Mouse (Mus musculus) kidney, postnatal 0 days (tissue): ENCODE results near the gene Tmem132d. TPM values are rescaled to one million over a fixed set of nuclear protein-coding genes. Genes with fewer than 3 reads are reported as not detected.

Source experiments
- ATAC-seq: fragments of 200-750 bp; cut with Nextera tagmentation; replicated peaks from 2 replicates; pipeline ENCODE4 v1.8.0; 2017; ENCODE audit warnings: low read depth, moderate number of reproducible peaks, moderate TSS enrichment, moderate library complexity; ENCODE audit not compliant: low FRiP score
- DNase-seq: peaks from one replicate; pipeline ENCODE4 v3.0.0-alpha.2; 2016; ENCODE audit warnings: low spot score
- H3K27ac ChIP-seq: fragments of 300-500 bp; sonication (generic); 2 replicates; pipeline ENCODE4 v1.5.1; 2014; ENCODE audit warnings: mild to moderate bottlenecking
- H3K27me3 ChIP-seq: fragments of 300-500 bp; sonication (generic); 2 replicates; pipeline ENCODE4 v1.6.1; 2014; ENCODE audit warnings: low read length, mixed read lengths; ENCODE audit not compliant: insufficient read depth
- H3K36me3 ChIP-seq: fragments of 300-500 bp; sonication (generic); 2 replicates; pipeline ENCODE4 v1.6.1; 2014; ENCODE audit warnings: low read length, mixed read lengths; ENCODE audit not compliant: insufficient read depth
- H3K4me1 ChIP-seq: fragments of 300-500 bp; sonication (generic); replicated peaks from 2 replicates; pipeline ENCODE4 v1.6.1; 2014; ENCODE audit warnings: antibody characterized with exemption, low read length, mixed read lengths; ENCODE audit not compliant: insufficient read depth
- H3K4me2 ChIP-seq: fragments of 300-500 bp; sonication (generic); 2 replicates; pipeline ENCODE4 v1.6.1; 2014; ENCODE audit warnings: mild to moderate bottlenecking, low read length, moderate library complexity, mixed read lengths
- H3K4me3 ChIP-seq: fragments of 300-500 bp; sonication (generic); replicated peaks from 2 replicates; pipeline ENCODE4 v1.5.1; 2014; ENCODE audit warnings: low read depth, low read length
- H3K9ac ChIP-seq: fragments of 300-500 bp; sonication (generic); 2 replicates; pipeline ENCODE4 v1.6.1; 2014; ENCODE audit warnings: low read depth, low read length
- H3K9me3 ChIP-seq: fragments of 300-500 bp; sonication (generic); replicated peaks from 2 replicates; pipeline ENCODE4 v1.6.1; 2016; ENCODE audit warnings: low read length, inconsistent platforms, mixed read lengths
- CTCF ChIP-seq: IDR thresholded peaks from 2 replicates; pipeline ENCODE4 v1.5.1; 2016; ENCODE audit warnings: antibody characterized with exemption, low read depth, mild to moderate bottlenecking, moderate library complexity
- WGBS: fragments of 180-500 bp; shearing (Covaris S2); extraction: QIAGEN DNeasy Blood & Tissue Kit; methylation state at CpG from one replicate; pipeline ENCODE4 v1.1.7; 2014; 5-methylcytosine and 5-hydroxymethylcytosine counted together
- polyA plus RNA-seq: library from polyadenylated mRNA; unstranded; fragments of >200 nt; fragmentation: Nextera tagmentation; extraction: Ambion mirVana; gene quantifications from 2 replicates; pipeline ENCODE4 v1.2.1, GENCODE M21; 2015

Tmem132d gene
- polyA plus RNA-seq, 1 experiment from 2014 or later: 0.14 TPM

GRCm38 (mm10) chr5:127919171-127919570, 513.7 kb downstream of the Tmem132d start:
- 93% methylated on average over 1 of the region's 1 CpGs for WGBS
- Histone ChIP-seq H3K4me3 (no peak overlapping the region), H3K27ac (no peak overlapping the region), H3K4me2 (no peak overlapping the region), H3K9ac (no peak overlapping the region), H3K9me3 (no peaks in the 10 kb centered on the region), H3K36me3 (no peaks in the 10 kb centered on the region), H3K4me1 (no peaks in the 10 kb centered on the region), H3K27me3 (no peaks in the 10 kb centered on the region)
- TF ChIP-seq CTCF: no peak
- DNase-seq: no peak
- no peak for ATAC-seq

GRCm38 (mm10) chr5:127918376-127918775, 514.5 kb downstream of the Tmem132d start:
- TF ChIP-seq CTCF: no peak
- H3K9me3 ChIP-seq: no peaks in the 10 kb centered on the region
- DNase-seq (no peak), ATAC-seq (no peak)
- no peak overlapping the region for H3K4me3 ChIP-seq
- H3K36me3 ChIP-seq: no peaks in the 10 kb centered on the region
- H3K27ac ChIP-seq: no peak overlapping the region
- H3K27me3 ChIP-seq: no peaks in the 10 kb centered on the region
- H3K4me1 ChIP-seq: no peaks in the 10 kb centered on the region
- no peak overlapping the region for H3K4me2 ChIP-seq
- H3K9ac ChIP-seq: no peak overlapping the region
- WGBS: 85% methylated on average over 3 of the region's 3 CpGs

GRCm38 (mm10) chr5:127914157-127914556, 518.7 kb downstream of the Tmem132d start:
- H3K4me1 ChIP-seq: no peaks in the 10 kb centered on the region
- H3K9me3 ChIP-seq: no peaks in the 10 kb centered on the region
- no peaks in the 10 kb centered on the region for H3K36me3 ChIP-seq
- WGBS: 74% methylated on average over 11 of the region's 11 CpGs
- no peak overlapping the region for H3K27ac ChIP-seq
- no peak for ATAC-seq
- no peak overlapping the region for H3K9ac ChIP-seq
- no peak overlapping the region for H3K4me2 ChIP-seq
- H3K4me3 ChIP-seq: no peak overlapping the region
- DNase-seq: no peak
- no peaks in the 10 kb centered on the region for H3K27me3 ChIP-seq
- no peak for TF ChIP-seq CTCF

DNA sequence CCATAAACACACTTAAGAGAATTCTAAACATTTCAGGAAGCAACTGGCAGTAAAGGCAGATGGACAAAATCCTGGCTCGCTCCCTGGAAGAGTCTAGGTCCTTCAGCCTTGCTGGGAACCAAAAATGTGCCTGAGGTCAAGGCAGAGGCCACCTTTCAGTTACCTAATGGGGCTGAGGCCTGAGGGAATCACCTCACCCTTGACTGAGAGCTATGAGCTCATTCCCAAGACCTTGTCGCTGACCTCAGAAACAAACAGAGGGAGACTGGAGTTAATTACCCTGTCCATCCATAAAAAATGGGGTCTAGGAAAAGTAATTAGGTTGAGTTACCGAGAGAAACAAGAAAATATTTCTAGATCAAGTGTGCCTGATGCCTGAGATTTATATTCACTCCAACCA, 521.3 kb downstream of the Tmem132d start:
- H3K4me2 ChIP-seq: no peak overlapping the region
- ATAC-seq: no peak
- H3K27me3 ChIP-seq: no peaks in the 10 kb centered on the region
- no peaks in the 10 kb centered on the region; the same call in 1 of the 2 replicates for H3K4me1 ChIP-seq
- no peak overlapping the region for H3K9ac ChIP-seq
- H3K4me3 ChIP-seq: no peak overlapping the region
- 19% methylated on average over 3 of the region's 3 CpGs for WGBS
- TF ChIP-seq CTCF: no peak
- no peaks in the 10 kb centered on the region for H3K9me3 ChIP-seq
- H3K27ac ChIP-seq: no peak overlapping the region
- no peaks in the 10 kb centered on the region for H3K36me3 ChIP-seq
- DNase-seq: peak; percentile 69

- no peak for ATAC-seq
- no peak overlapping the region for H3K27ac ChIP-seq
- H3K9ac ChIP-seq: no peak overlapping the region
- no peaks in the 10 kb centered on the region; the same call in 1 of the 2 replicates for H3K4me1 ChIP-seq
- H3K9me3 ChIP-seq: no peaks in the 10 kb centered on the region
- no peak overlapping the region for H3K4me2 ChIP-seq
- WGBS: 23% methylated on average over 2 of the region's 2 CpGs
- TF ChIP-seq CTCF: no peak
- H3K27me3 ChIP-seq: no peaks in the 10 kb centered on the region
- DNase-seq: peak; percentile 75
- H3K36me3 ChIP-seq: no peaks in the 10 kb centered on the region
- H3K4me3 ChIP-seq: no peak overlapping the region
Observed at GRCm38 (mm10) chr5:127910356-127910755, 522.5 kb downstream of the Tmem132d start.

DNA sequence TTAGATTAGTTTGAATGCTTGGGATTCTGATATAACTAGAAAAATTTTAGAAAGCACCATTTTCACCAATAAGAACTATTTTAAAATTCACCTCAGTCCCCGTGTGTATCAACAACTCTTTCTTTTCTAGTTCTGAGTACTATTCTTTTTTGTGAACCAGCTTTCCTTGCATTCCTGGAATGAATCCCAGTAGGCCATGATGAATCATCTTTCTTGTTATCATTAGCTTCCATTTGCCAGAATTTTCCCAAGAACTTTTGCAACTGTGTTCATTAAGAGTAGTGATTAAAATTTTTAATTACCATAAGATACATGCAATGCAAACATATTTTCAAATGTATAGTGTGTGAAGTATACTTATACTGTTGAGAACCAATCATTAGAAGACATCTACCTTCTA, 537.7 kb downstream of the Tmem132d start:
- no peak overlapping the region for H3K4me2 ChIP-seq
- no peak overlapping the region for H3K27ac ChIP-seq
- no peak overlapping the region for H3K9ac ChIP-seq
- H3K4me3 ChIP-seq: no peak overlapping the region
- no peaks in the 10 kb centered on the region for H3K4me1 ChIP-seq
- no peak for ATAC-seq
- no peak for DNase-seq
- 88% methylated on average over 1 of the region's 1 CpGs for WGBS
- no peaks in the 10 kb centered on the region for H3K9me3 ChIP-seq
- no peaks in the 10 kb centered on the region for H3K36me3 ChIP-seq
- no peak for TF ChIP-seq CTCF
- H3K27me3 ChIP-seq: no peaks in the 10 kb centered on the region
